Mouse (Mus musculus): Measurements from ENCODE around the gene Pxt1.
"Not testable (repeated sequence)": the region's sequence is repeated elsewhere in the genome, so short reads cannot be mapped to it uniquely, and the experiment has no call there.

Gene Pxt1

DNA sequence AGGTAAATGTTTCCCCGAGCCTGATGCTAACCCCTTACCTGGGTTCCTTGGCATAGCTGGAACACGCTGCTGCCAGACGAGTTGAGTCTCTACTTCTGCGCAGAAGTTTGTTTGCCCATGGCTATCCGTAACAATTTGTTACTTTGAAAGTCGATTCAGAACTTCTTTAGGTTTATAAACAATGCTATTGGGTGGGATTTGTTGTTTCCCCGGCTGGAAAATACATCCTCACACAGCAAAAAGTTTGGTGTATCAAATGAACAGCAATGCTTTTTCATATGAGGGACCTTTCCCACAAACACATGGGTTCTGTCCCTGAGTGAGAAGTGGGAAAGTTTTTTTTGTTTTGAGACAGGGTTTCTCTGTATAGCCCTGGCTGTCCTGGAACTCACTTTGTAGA lies at the start of gene Pxt1:
Gene Pxt1 (minus strand): TSS at position 101 of the 400 bp plus-strand sequence.
- no peak for DNase-seq (ENCODE audit: low spot score in 2 of 2)

DNA sequence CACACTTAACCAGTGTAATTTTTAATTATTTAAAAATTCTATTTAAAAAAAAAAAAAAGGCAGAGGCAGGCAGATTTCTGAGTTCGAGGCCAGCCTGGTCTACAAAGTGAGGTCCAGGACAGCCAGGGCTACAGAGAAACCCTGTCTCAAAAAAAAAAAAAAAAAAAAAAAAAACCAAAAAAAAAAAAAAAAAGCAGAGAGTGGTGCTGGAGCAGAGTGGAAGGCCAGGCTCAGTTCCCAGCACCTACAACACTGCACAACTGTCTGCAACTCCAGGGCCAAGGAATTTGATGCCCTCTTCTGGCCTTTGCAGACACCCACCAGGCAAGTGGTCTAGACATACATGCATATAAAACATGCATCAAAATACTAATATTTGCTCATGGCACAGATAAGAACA lies 49.4 kb upstream of the Pxt1 start:
- DNase-seq (ENCODE audit: low spot score in 2 of 2) = not testable (repeated sequence)

DNA sequence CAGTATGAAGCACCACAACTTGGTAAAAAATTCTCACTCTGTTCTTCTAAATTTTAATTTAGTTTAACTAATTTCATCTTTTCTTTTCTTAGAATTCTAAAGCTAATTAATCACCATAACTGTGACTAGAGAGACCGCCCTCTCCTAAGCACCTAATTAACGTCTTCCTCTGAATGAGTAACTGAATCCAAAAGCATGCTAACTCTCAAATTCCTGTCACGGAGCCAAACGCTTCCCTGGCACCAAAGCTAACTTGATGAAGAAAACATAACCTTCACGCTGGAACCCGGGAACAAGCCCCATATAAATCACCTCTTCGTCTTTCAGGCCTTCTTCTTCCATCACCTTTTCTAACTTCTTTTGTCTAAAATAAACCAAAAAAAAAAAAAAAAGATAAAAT lies 48.5 kb upstream of the Pxt1 start:
- no peak for DNase-seq (ENCODE audit: low spot score in 2 of 2)

GRCm38 (mm10) chr17:28991286-28991685 lies 47.6 kb upstream of the Pxt1 start:
- DNase-seq (ENCODE audit: low spot score in 2 of 2) = no peak

DNA sequence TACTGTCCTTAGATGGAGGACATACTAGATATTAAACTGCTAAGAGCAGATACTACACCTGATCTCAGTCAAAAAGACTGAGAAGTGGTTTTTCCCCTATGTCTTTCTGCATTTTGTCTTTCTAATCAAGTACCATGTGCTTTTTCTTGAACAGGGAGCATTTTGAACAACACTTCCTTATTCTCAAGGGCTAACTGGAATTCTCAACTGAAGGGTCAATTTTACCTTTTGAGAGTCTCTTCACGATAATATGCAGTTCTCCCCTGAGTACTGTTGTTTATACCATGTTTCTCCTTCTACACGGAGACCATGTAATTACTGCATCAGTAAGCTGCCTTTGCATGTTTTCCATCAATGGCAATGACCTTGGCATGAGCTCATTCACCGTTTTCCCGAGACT lies 46.4 kb upstream of the Pxt1 start:
- no peak for DNase-seq (ENCODE audit: low spot score in 2 of 2)

- no peak for DNase-seq (ENCODE audit: low spot score in 2 of 2)
These were observed 45.4 kb upstream of the Pxt1 start for GRCm38 (mm10) chr17:28988996-28989395.

GRCm38 (mm10) chr17:28988291-28988690 lies 44.7 kb upstream of the Pxt1 start:
- no peak for DNase-seq (ENCODE audit: low spot score in 2 of 2)

GRCm38 (mm10) chr17:28987713-28988112 lies 44.1 kb upstream of the Pxt1 start:
- DNase-seq (ENCODE audit: low spot score in 2 of 2) = peak in 1 of 2 experiments; percentile 43

- DNase-seq (ENCODE audit: low spot score in 2 of 2) = no peak
These were observed 43.2 kb upstream of the Pxt1 start for GRCm38 (mm10) chr17:28986833-28987232.

- DNase-seq (ENCODE audit: low spot score in 2 of 2) = no peak
These were observed 41.2 kb upstream of the Pxt1 start for GRCm38 (mm10) chr17:28984724-28985420.

GRCm38 (mm10) chr17:28982591-28982990 lies 39.0 kb upstream of the Pxt1 start:
- DNase-seq (ENCODE audit: low spot score in 2 of 2) = no peak

DNA sequence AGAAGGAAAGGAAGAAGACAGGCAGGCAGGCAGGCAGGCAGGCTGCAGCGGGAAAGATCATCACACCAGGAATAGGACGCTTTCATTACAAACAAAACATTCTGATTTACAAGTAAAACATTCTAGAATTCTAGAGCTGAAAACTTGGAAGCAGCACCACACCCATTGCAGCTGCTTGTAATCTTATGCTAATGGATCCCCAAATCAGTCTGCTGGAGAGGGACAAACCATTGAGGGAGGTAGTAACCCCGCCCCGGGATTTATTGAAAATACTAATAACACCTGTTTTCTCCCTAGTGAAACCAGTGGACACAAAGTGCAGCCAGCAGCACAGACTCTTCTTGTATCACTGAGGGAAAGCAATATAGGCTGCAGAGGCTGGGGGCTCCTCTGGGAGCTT lies 37.4 kb upstream of the Pxt1 start:
- DNase-seq (ENCODE audit: low spot score in 2 of 2) = no peak

DNA sequence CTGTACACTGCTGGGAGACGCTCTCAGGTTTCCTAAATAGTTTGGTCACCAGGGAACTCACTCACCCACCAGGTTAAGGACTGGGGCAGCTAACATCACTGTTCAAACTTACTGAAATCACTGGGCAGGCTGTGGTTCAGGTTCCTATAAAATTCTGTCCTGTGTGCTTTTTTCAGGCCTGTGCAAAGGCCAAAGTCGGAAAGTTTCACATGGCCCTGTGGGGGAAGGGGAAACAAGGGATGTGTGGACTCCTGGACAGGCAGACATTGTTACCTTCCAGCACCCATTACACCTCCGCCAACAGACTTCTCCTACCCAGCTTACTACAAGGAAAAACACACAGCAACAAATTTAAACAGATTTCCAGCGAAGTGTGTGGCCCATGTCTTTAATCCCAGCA lies 35.5 kb upstream of the Pxt1 start:
- no peak for DNase-seq (ENCODE audit: low spot score in 2 of 2)

GRCm38 (mm10) chr17:28970122-28970521 lies 26.5 kb upstream of the Pxt1 start:
- no peak for DNase-seq (ENCODE audit: low spot score in 2 of 2)

DNA sequence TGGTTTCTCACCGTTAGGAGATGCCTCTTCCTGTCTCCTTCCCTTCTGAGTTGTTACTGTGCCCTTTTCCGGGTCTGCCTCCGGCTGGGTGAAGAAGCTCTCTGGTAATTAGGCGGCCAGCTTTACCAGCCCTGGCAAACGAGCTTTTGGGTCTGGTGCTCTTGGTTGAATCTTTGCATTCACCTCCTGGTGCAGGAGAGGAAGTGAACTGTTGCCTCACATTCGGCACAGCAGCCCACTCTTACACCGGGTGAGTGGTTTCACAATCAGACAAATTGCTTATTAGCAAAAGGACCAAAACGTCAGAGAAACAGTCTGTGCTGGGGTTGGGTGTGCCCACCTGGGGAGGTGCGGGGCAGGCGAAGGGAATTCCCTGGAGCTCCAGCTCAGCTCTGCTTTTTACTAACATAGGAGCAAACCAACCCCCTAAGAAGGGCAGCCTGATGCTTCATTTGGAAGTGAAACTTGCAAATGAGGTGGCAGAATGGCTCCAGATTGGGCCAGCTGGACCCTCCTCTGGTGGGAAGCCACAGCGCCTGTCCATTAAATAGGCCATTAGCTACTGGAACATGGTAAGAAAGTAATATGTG lies 23.5 kb upstream of the Pxt1 start:
- DNase-seq (ENCODE audit: low spot score in 2 of 2) = peak in 1 of 2 experiments; percentile 28

DNA sequence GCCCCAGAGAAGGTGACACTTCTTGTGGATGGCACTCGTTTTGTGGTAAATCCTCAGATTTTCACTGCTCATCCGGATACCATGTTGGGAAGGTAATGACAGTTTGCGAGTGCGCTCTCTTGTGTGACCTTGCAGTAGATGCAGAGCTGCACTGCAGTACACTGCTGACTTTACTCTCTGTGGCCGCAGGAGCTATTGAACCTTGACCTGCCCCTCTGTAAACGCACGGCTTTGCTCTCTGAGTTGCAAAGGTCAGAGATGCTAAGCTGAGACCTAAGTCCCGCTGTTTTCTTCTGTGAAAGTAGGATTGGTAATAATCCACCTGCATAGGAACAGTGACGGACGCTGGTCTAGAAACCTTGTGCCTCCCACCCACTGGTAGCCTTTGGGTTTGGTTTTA lies 18.0 kb upstream of the Pxt1 start:
- no peak for DNase-seq (ENCODE audit: low spot score in 2 of 2)

DNA sequence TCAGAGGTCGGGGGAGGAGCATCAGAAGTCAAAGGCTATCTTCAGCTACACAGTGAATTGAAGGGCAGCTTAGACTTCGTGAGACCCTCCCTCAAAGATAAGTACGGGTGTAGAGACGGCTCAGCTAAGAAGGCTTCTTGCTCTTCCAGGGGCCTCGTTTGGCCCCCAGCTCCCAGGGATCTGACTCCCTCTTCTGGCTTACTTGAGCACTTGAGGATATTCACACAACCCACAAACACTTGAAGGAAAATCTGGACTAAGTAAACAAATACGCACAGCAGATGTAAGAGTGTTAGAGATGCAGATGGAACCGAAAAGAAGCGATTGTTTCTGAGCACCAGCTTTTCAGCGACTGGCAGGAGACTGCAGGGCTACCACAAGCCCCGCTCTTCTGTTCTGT lies 17.0 kb upstream of the Pxt1 start:
- no peak for DNase-seq (ENCODE audit: low spot score in 2 of 2)

- DNase-seq (ENCODE audit: low spot score in 2 of 2) = no peak
These were observed 10.8 kb upstream of the Pxt1 start for GRCm38 (mm10) chr17:28954416-28954815.

- DNase-seq (ENCODE audit: low spot score in 2 of 2) = no peak
These were observed 9.6 kb upstream of the Pxt1 start for GRCm38 (mm10) chr17:28953251-28953650.

DNA sequence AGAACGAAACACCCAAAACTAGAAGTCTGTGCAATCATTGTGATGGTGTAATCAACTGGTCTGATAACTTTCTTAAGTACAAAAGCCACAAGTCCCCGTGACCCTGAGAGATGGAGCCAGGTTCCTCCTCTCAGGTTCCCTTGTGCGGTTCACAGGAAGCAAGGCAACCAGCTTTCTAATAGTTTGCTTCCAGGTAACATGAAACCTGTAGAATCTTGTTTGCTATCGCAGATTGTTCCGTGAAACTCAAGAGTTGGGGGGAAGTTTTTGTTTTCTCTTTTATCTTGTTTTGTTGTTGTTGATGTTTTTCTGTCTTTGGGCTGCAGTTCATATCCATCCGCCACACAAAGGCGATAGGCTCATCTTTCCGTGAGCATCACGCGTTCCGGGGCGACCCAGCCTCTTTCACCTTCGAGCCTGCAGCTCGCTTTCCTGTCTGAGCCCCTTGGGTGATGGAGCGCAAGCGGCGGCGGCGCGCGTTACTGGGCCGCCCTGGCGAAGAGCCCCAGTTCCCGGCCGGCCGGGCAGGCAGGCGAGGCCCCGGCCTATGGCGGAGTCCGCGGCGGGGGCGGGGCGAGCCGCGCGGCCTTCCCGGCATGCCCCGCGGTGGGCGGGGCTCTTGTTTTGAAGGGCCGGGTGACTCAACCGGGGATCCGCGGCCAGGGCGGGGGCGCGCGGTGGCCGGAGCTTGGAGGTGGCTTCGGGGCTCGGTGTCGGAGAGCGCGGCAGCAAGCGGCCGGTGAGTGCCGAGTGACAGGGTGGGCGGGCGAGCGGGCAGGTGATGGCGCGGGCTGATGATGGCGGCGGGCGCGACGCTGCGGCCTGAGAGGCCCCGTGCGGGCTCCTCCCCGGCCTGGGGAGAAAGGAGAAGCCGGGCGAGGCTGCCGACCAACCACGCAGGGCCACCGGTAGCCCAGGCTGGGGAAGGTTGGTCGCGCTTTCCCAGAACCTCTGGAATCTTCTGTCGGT lies 8.5 kb upstream of the Pxt1 start, which contains the start of gene Kctd20:
Gene Kctd20 (plus strand): TSS at position 120 of the 969 bp plus-strand sequence.
- DNase-seq (ENCODE audit: low spot score in 2 of 2) = peak; percentile 94 to 95

- no peak for DNase-seq (ENCODE audit: low spot score in 2 of 2)
These were observed 7.1 kb upstream of the Pxt1 start for GRCm38 (mm10) chr17:28950751-28951150.

- no peak for DNase-seq (ENCODE audit: low spot score in 2 of 2)
These were observed 5.0 kb upstream of the Pxt1 start for GRCm38 (mm10) chr17:28948661-28949060.

All from spleen, postnatal 14 days (tissue).